Mouse (Mus musculus) sigmoid colon, adult 10 weeks (tissue): ENCODE measurements around the gene Slc25a42. TPM values are rescaled to one million over a fixed set of nuclear protein-coding genes. Genes with fewer than 3 reads are reported as not detected.

Experiments used
- polyA plus RNA-seq: library from polyadenylated mRNA; stranded (reverse); fragments of 350-450 nt; fragmentation: Illumina TruSeq; extraction: RNeasy Lipid Tissue Mini Kit (QIAGEN cat#74804); gene quantifications from one replicate; pipeline ENCODE4 v1.2.3, GENCODE M21; 2014; ENCODE audit warnings: low read depth, low replicate concordance

The Slc25a42 gene
- 2.3 TPM for polyA plus RNA-seq

DNA sequence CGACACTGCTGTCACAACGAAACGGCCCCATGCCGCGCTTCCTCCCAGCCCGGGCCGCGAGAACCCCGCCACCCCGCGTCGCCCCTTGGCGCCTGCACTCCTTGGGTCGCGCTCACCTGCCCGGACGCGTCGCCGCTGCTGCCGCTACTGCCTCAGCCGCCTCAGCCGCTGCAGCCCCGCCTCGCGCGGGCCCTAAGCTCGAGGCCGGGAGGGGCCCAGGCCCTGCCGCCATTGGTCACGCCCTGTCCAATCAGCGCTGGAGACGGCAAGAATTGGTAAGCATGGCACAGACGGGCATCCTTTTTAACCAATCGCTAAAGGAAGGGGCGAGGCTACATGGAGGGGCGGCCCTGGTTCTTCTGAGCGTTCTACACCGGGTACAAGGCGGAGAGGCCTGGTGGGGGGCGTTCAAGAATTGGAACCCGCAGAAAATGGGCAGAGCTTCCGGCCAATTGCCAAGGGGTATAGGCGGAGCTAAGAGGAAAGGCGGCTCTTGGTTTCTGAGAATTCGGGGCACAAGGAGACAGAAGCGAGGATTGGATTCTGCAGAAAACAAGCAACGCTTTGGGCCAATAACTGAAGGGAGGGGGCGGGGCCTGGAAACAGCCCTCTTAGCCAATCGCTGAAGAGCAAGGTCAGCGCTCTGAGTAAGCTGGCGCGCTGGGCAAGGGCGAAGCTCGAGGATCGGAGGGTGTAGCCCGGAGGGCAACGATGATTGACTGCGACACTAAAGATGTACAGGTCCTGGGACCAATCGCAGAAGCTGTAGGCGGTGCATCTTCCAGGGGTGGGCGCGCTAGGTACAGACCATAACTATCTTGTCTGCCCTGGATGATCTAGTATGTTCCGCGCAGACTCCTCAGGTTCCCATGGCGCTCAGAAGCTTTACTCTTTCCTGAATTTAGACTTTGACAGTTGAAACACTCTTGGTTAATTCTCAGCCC is at the start of gene Slc25a42:
TSS of gene Slc25a42 (minus strand) at position 194 of the 944 bp plus-strand sequence.

DNA sequence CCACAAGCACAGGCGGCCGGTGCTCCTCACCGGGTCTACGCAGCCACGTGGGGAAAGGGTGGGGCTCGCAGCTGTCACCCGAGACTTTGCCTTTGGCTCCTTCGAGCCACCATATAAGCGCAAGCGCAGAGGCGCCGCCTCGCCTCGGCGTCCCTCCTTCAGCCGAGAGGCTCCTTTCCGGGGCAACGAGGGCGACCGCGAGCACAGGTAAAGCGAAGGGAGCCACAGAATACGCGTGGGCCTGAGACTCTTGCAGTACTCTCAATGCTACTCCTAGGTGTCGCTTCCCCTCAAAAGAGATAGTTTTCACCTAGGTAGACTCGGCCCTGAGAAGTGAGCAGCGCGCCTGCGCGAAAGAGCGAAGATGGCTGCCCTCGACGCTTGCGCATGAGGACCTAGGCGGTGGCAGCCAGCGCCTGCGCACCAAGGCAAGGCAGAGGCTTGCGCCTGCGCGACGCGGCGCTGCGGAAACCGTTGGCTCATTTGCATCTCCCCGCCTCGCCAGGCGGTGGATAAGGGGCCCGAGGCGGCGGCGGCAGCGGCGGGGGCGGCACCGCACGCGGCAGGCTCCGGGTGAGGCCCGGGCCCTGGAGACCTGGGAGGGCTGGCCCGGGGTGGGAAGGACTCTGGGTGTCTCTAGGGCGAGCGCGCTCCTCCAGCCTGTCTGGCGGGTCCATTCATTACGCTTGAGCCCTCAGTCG is 22.1 kb upstream of the Slc25a42 start, which contains the start of the genes Sugp2 and Armc6:
TSS of gene Sugp2 (plus strand) at position 147 of the 701 bp plus-strand sequence.
TSS of gene Armc6 (minus strand) at position 387 of the 701 bp plus-strand sequence.

DNA sequence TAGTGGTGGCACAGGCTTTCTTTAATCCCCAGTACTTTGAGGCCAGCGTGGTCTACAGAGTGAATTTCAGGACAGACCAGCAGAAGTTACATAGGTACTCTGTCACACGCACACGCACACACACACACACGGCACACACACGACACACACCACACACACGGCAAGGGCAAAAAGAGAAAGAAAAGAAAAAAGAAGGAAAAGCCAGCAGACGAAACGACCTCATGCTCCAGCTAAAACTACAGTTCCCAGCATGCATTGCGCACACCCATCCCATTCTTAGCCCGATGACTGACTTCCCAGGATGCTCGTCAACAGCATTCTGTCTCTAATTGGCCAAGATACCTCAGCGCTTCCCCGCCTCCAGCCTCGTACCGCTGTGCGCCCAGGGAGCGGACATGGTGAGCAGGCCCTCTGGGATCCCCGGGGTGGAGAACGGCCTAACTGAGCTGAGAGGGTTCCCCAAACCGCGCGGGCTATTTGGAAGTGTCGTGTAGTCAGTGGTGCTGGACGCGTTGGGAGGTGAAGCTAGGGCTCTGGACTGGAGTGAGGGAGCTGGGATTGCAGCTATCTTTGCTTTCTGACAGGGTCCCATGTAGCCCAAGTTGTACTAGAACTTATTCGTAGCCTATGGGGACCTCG is 39.9 kb downstream of the Slc25a42 start, which contains the start of gene Tmem161a:
TSS of gene Tmem161a (plus strand) at position 314 of the 639 bp plus-strand sequence.

DNA sequence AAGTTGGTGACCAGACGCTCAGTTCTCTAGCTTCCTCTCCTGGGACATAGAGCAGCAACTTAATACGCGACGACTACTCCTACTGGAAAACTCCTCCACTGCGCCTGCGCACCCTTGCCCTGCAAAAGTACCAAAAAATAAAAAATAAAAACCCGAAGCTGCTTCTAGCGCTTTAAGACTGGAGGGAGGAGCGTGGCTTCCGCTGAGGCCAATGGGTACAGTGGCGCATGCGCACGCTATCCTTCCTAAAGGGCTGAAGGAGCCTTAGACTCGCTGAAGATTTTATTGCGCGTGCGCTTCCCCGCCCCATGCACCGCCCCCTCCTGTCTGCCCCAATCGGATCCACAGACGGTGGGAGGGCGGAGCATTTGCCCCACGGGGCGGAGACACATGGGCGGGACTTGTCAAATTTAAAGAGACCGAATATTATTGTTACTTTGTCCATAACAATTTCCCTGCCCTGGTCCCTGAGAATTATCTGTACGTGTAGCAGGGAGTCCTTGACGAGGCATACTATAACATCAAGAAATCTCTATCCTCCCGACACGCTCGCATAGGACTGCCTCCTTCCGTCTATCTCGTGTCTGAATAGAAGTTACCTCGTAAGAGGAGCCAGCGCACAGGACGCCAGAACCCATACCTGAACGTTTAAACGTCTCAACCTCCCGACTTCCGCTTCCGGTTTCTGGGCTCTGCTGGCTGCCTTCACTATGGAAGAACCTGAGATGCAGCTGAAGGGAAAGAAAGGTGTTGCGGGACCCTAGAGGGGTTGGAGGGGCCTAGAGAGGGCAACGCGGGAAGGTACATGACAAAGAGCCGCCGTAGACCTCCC is 72.9 kb downstream of the Slc25a42 start, which contains the start of the genes Rfxank, Borcs8 and Mef2b:
TSS of gene Rfxank (minus strand) at position 129 of the 832 bp plus-strand sequence.
TSS of gene Borcs8 (plus strand) at position 474 of the 832 bp plus-strand sequence.
TSS of gene Mef2b (plus strand) at position 686 of the 832 bp plus-strand sequence.

Other genes with a start within 250 kb of the Slc25a42 start
- gene Gatad2a, start 215.9 kb downstream of the Slc25a42 start, polyA plus RNA-seq, result 6.0 TPM
- 17.8 TPM for gene Mau2, start 169.6 kb downstream of the Slc25a42 start, polyA plus RNA-seq
- 9.4 TPM for gene Sugp1, start 169.5 kb downstream of the Slc25a42 start, polyA plus RNA-seq
- gene Tm6sf2, start 139.4 kb downstream of the Slc25a42 start, polyA plus RNA-seq, result 2.1 TPM
- not detected for gene Hapln4, start 128.8 kb downstream of the Slc25a42 start, polyA plus RNA-seq
- gene Ncan, start 91.4 kb downstream of the Slc25a42 start, polyA plus RNA-seq, result not detected
- gene Nr2c2ap, start 81.0 kb downstream of the Slc25a42 start, polyA plus RNA-seq, result 1.4 TPM
- gene Rfxank, start 73.2 kb downstream of the Slc25a42 start, polyA plus RNA-seq, result 1.4 TPM
- 6.0 TPM for gene Borcs8, start 72.8 kb downstream of the Slc25a42 start, polyA plus RNA-seq
- not detected for gene Mef2b, start 72.6 kb downstream of the Slc25a42 start, polyA plus RNA-seq
- gene Tmem161a, start 39.9 kb downstream of the Slc25a42 start, polyA plus RNA-seq, result 4.3 TPM
- gene Sugp2, start 21.9 kb upstream of the Slc25a42 start, polyA plus RNA-seq, result 7.2 TPM
- 0.79 TPM for gene Armc6, start 22.2 kb upstream of the Slc25a42 start, polyA plus RNA-seq
- not detected for gene Homer3, start 70.5 kb upstream of the Slc25a42 start, polyA plus RNA-seq
- 5.1 TPM for gene Ddx49, start 90.2 kb upstream of the Slc25a42 start, polyA plus RNA-seq
- 1.3 TPM for gene Cope, start 90.2 kb upstream of the Slc25a42 start, polyA plus RNA-seq
- not detected for gene Cers1, start 103.5 kb upstream of the Slc25a42 start, polyA plus RNA-seq
- gene Gdf1, start 117.5 kb upstream of the Slc25a42 start, polyA plus RNA-seq, result not detected
- 3.8 TPM for gene Upf1, start 141.0 kb upstream of the Slc25a42 start, polyA plus RNA-seq
- not detected for gene Comp, start 161.3 kb upstream of the Slc25a42 start, polyA plus RNA-seq
- 2.8 TPM for gene Crtc1, start 227.3 kb upstream of the Slc25a42 start, polyA plus RNA-seq